In the genomic region with DNA sequence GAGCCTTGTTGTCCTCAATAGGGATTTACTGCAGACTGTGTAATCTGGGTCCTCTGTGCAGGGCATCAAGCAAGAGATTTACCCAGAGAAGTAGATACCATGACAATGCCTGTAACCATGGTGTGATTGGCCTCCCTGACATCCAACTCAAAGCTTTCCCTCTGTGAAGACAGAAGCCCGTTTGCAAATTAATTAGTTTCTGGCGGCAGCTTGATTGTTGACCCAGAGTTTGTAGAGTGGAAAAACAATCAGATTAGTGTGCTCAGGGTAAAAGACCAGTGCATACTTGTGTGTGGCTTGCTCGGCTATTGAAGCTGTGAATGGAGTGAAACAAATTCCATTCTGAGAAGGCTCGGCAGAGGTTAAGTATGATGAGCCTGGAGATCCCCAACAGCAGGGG, we compare ENCODE assay signal across 11 mouse cellular contexts.
DNase-seq lines count a peak whose midpoint lies in the region; ATAC-seq and TF ChIP-seq lines count a peak whose summit lies in the region.
"Had no signal": no experiment of that assay in that cellular context is flagged by ENCODE, and none has a peak within 500 bp of the region (broad histone marks: within the 10 kb centered on the region; RNA-seq: fewer than 3 reads in every experiment).

No protein-coding gene starts in this region.

- peaks cover 11% of the 10 kb centered on the region for H3K27me3 ChIP-seq in embryonic facial prominence, embryonic 10.5 days (replicated peaks; ENCODE audit: low read depth, poor library complexity, severe bottlenecking)
- no peaks in the 10 kb centered on the region for H3K27me3 ChIP-seq in hindbrain, embryonic 16.5 days (replicated peaks; ENCODE audit: control insufficient read depth, insufficient read depth, low read length)
- H3K27me3 ChIP-seq in neural tube, embryonic 15.5 days (replicated peaks) = peaks cover 6% of the 10 kb centered on the region; the same call in 1 of the 2 replicates
- no peaks in the 10 kb centered on the region for H3K27me3 ChIP-seq in thymus, adult 2 months (ENCODE audit: control insufficient read depth, insufficient read depth, low read length)
- H3K27me3 ChIP-seq: heart, embryonic 12.5 days had no signal

- 7% methylated on average over 4 of the region's 4 CpGs for WGBS in embryonic facial prominence, embryonic 10.5 days
- 7% methylated on average over 4 of the region's 4 CpGs for WGBS in hindbrain, embryonic 16.5 days
- 11% methylated on average over 4 of the region's 4 CpGs for WGBS in neural tube, embryonic 15.5 days
- 90% methylated on average over 4 of the region's 4 CpGs for WGBS in thymus, adult 2 months

- H3K4me3 ChIP-seq in embryonic facial prominence, embryonic 10.5 days = no peak overlapping the region
- H3K4me3 ChIP-seq in hindbrain, embryonic 16.5 days (ENCODE audit: low read length) = no peak overlapping the region
- no peak overlapping the region for H3K4me3 ChIP-seq in neural tube, embryonic 15.5 days (replicated peaks)
- H3K4me3 ChIP-seq in thymus, adult 2 months (ENCODE audit: control insufficient read depth, insufficient read depth, low read length) = no peak overlapping the region
- H3K4me3 ChIP-seq: heart, embryonic 12.5 days had no signal

- TF ChIP-seq CTCF in thymus, adult 2 months (IDR thresholded peaks at IDR 0.05; ENCODE audit: borderline replicate concordance, control insufficient read depth, extremely low read depth, insufficient read depth, low read length, poor library complexity) = no peak

- H3K4me1 ChIP-seq in embryonic facial prominence, embryonic 10.5 days = peaks cover 35% of the 10 kb centered on the region
- no peaks in the 10 kb centered on the region for H3K4me1 ChIP-seq in hindbrain, embryonic 16.5 days (ENCODE audit: control insufficient read depth, insufficient read depth, low read depth, low read length)
- H3K4me1 ChIP-seq in neural tube, embryonic 15.5 days = no peaks in the 10 kb centered on the region
- H3K4me1 ChIP-seq in thymus, adult 2 months (replicated peaks; ENCODE audit: control insufficient read depth, insufficient read depth, low read length) = no peaks in the 10 kb centered on the region

- DNase-seq in layer of hippocampus, adult 11-12 months (ENCODE audit: low spot score) = peak; percentile 5
- no peak for DNase-seq in layer of hippocampus, postnatal 36 days
- DNase-seq in embryonic facial prominence, embryonic 10.5 days (ENCODE audit: low spot score) = peak; percentile 24
- no peak for DNase-seq in lung, postnatal 10 days
- DNase-seq in thymus, adult 2 months = no peak
- no peak for DNase-seq in urinary bladder, postnatal 10 days (ENCODE audit: low spot score)
- DNase-seq: kidney, postnatal 4 days had no signal

- no peaks in the 10 kb centered on the region for H3K9me3 ChIP-seq in embryonic facial prominence, embryonic 10.5 days
- H3K9me3 ChIP-seq in hindbrain, embryonic 16.5 days (ENCODE audit: control insufficient read depth, low read length) = no peaks in the 10 kb centered on the region
- H3K9me3 ChIP-seq in neural tube, embryonic 15.5 days (replicated peaks) = no peaks in the 10 kb centered on the region
- H3K9me3 ChIP-seq: heart, embryonic 12.5 days had no signal

- H3K4me2 ChIP-seq in hindbrain, embryonic 16.5 days (ENCODE audit: low read length) = no peak overlapping the region
- H3K4me2 ChIP-seq in neural tube, embryonic 15.5 days = no peak overlapping the region
- H3K4me2 ChIP-seq: heart, embryonic 12.5 days had no signal

- no peak for TF ChIP-seq POLR2A in thymus, adult 2 months (IDR thresholded peaks at IDR 0.05; ENCODE audit: control insufficient read depth, extremely low read depth, insufficient read depth, low read length, poor library complexity)

- H3K36me3 ChIP-seq in embryonic facial prominence, embryonic 10.5 days (replicated peaks) = no peaks in the 10 kb centered on the region
- H3K36me3 ChIP-seq in hindbrain, embryonic 16.5 days (ENCODE audit: control insufficient read depth, insufficient read depth, low read length) = no peaks in the 10 kb centered on the region
- no peaks in the 10 kb centered on the region for H3K36me3 ChIP-seq in neural tube, embryonic 15.5 days
- H3K36me3 ChIP-seq in thymus, adult 2 months (ENCODE audit: control insufficient read depth, insufficient read depth, low read length) = no peaks in the 10 kb centered on the region
- H3K36me3 ChIP-seq: heart, embryonic 12.5 days had no signal

- ATAC-seq in hindbrain, embryonic 16.5 days = peak; percentile 95
- ATAC-seq in neural tube, embryonic 15.5 days (ENCODE audit: low FRiP score) = peak; percentile 90

- H3K9ac ChIP-seq in hindbrain, embryonic 16.5 days (ENCODE audit: low read depth, low read length) = no peak overlapping the region
- no peak overlapping the region for H3K9ac ChIP-seq in neural tube, embryonic 15.5 days (replicated peaks)
- H3K9ac ChIP-seq: heart, embryonic 12.5 days had no signal

- H3K27ac ChIP-seq in embryonic facial prominence, embryonic 10.5 days (replicated peaks) = no peak overlapping the region
- H3K27ac ChIP-seq in hindbrain, embryonic 16.5 days (ENCODE audit: low read depth, low read length) = no peak overlapping the region
- no peak overlapping the region for H3K27ac ChIP-seq in neural tube, embryonic 15.5 days (replicated peaks)
- no peak overlapping the region for H3K27ac ChIP-seq in thymus, adult 2 months (ENCODE audit: control insufficient read depth, insufficient read depth, low read length)
- H3K27ac ChIP-seq: stomach, postnatal 0 days had no signal

Comparison
In these comparisons a context has a peak if more than half of its experiments do, and no peak if none do; other contexts are left out.
1. DNase-seq: peak in layer of hippocampus, adult 11-12 months (single experiment) and embryonic facial prominence, embryonic 10.5 days (single experiment); none in layer of hippocampus, postnatal 36 days (0 of 2), lung, postnatal 10 days (single experiment), thymus, adult 2 months (single experiment) and urinary bladder, postnatal 10 days (single experiment).